Mouse (Mus musculus) cerebellum, postnatal 25 days (tissue): ENCODE measurements at regions not wholly inside any gene's neighbourhood (a gene's known extent, or its start where the extent isn't known, plus 50 kb on each side); places are given as distances from the start of the nearest gene placed in this dataset.
A peak's percentile ranks its signal among the peaks of the same experiment; 100 is the strongest.

Experiments
- DNase-seq, 2 experiments: peaks; one replicate each; pipeline ENCODE4 v3.0.0; 2021; ENCODE audit warnings: mixed read lengths in 2 of 2

- DNase-seq: no peak
Measured at GRCm38 (mm10) chr2:75144861-75145260, 319.3 kb downstream of the Mtx2 start.

- no peak for DNase-seq
Measured at GRCm38 (mm10) chr2:75146256-75146655, 320.7 kb downstream of the Mtx2 start.

GRCm38 (mm10) chr2:75147399-75147798 lies 321.8 kb downstream of the Mtx2 start:
- no peak for DNase-seq

- DNase-seq: no peak
Measured at GRCm38 (mm10) chr2:75147967-75148366, 322.4 kb downstream of the Mtx2 start.

GRCm38 (mm10) chr2:75149036-75149435 lies 323.4 kb downstream of the Mtx2 start:
- DNase-seq: no peak

GRCm38 (mm10) chr2:75149562-75149961 lies 324.0 kb downstream of the Mtx2 start:
- no peak for DNase-seq

- peak; percentile 27 to 63 for DNase-seq
Measured at GRCm38 (mm10) chr2:75150986-75151385, 325.4 kb downstream of the Mtx2 start.

GRCm38 (mm10) chr2:75151519-75151918 lies 325.9 kb downstream of the Mtx2 start:
- no peak for DNase-seq

GRCm38 (mm10) chr2:75152477-75152990 lies 326.9 kb downstream of the Mtx2 start:
- peak in 1 of 2 experiments; percentile 21 for DNase-seq

- DNase-seq: no peak
Measured at GRCm38 (mm10) chr2:75154448-75154847, 328.8 kb downstream of the Mtx2 start.

- DNase-seq: no peak
Measured at GRCm38 (mm10) chr2:75158581-75158980, 333.0 kb downstream of the Mtx2 start.

- DNase-seq: no peak
Measured at GRCm38 (mm10) chr2:75161075-75161474, 335.5 kb downstream of the Mtx2 start.

GRCm38 (mm10) chr2:75164987-75165386 lies 339.4 kb downstream of the Mtx2 start:
- no peak for DNase-seq

GRCm38 (mm10) chr2:75176267-75176666 lies 350.7 kb downstream of the Mtx2 start:
- no peak for DNase-seq

- no peak for DNase-seq
Measured at GRCm38 (mm10) chr2:75183293-75183692, 357.7 kb downstream of the Mtx2 start.

- DNase-seq: no peak
Measured at GRCm38 (mm10) chr2:75202587-75203220, 377.1 kb downstream of the Mtx2 start.

- no peak for DNase-seq
Measured at GRCm38 (mm10) chr2:75208821-75209758, 383.5 kb downstream of the Mtx2 start.

- DNase-seq: no peak
Measured at GRCm38 (mm10) chr2:75209790-75210583, 384.4 kb downstream of the Mtx2 start.

GRCm38 (mm10) chr2:75216931-75217330 lies 391.3 kb downstream of the Mtx2 start:
- DNase-seq: no peak

- no peak for DNase-seq
Measured at GRCm38 (mm10) chr2:75220775-75221359, 395.3 kb downstream of the Mtx2 start.

- DNase-seq: peak; percentile 19 to 35
Measured at GRCm38 (mm10) chr2:75224443-75224842, 398.8 kb downstream of the Mtx2 start.

GRCm38 (mm10) chr2:75240976-75241375 lies 415.4 kb downstream of the Mtx2 start:
- DNase-seq: no peak
